Mouse (Mus musculus) hindbrain, embryonic 13.5 days (tissue): Measurements from ENCODE around the gene Kif14. TPM values are rescaled to one million over a fixed set of nuclear protein-coding genes. Genes with fewer than 3 reads are reported as not detected.
A peak's percentile ranks its signal among the peaks of the same experiment; 100 is the strongest.
"Not testable (repeated sequence)": the region's sequence is repeated elsewhere in the genome, so short reads cannot be mapped to it uniquely, and the experiment has no call there.

ENCODE experiments used
- ATAC-seq: fragments of 200-750 bp; cut with Nextera tagmentation; 2 replicates; pipeline ENCODE4 v1.8.0; 2017; ENCODE audit warnings: moderate TSS enrichment; ENCODE audit not compliant: low FRiP score
- H3K27ac ChIP-seq: fragments of 300-500 bp; sonication (generic); 2 replicates; pipeline ENCODE4 v1.5.1; 2015; ENCODE audit warnings: inconsistent platforms, mild to moderate bottlenecking, moderate library complexity
- H3K27me3 ChIP-seq: fragments of 300-500 bp; sonication (generic); 2 replicates; pipeline ENCODE4 v1.6.1; 2015; ENCODE audit warnings: mild to moderate bottlenecking, inconsistent platforms
- H3K36me3 ChIP-seq: fragments of 300-500 bp; sonication (generic); 2 replicates; pipeline ENCODE4 v1.6.1; 2015; ENCODE audit warnings: mild to moderate bottlenecking, inconsistent platforms
- H3K4me1 ChIP-seq: fragments of 300-500 bp; sonication (generic); replicated peaks from 2 replicates; pipeline ENCODE4 v1.6.1; 2015; ENCODE audit warnings: inconsistent platforms
- H3K4me2 ChIP-seq: fragments of 300-500 bp; sonication (generic); 2 replicates; pipeline ENCODE4 v1.6.1; 2015; ENCODE audit warnings: inconsistent platforms, mild to moderate bottlenecking, moderate library complexity
- H3K4me3 ChIP-seq: fragments of 300-500 bp; sonication (generic); 2 replicates; pipeline ENCODE4 v1.5.1; 2015; ENCODE audit warnings: mild to moderate bottlenecking, inconsistent platforms
- H3K9ac ChIP-seq: fragments of 300-500 bp; sonication (generic); 2 replicates; pipeline ENCODE4 v1.6.1; 2015; ENCODE audit warnings: mild to moderate bottlenecking, inconsistent platforms
- H3K9me3 ChIP-seq: fragments of 300-500 bp; sonication (generic); 2 replicates; pipeline ENCODE4 v1.6.1; 2016; ENCODE audit warnings: inconsistent platforms
- WGBS: fragments of 180-500 bp; shearing (Covaris S2); methylation state at CpG from one replicate; pipeline ENCODE4 v1.1.7; 2015; 5-methylcytosine and 5-hydroxymethylcytosine counted together
- polyA plus RNA-seq: library from polyadenylated mRNA; unstranded; fragments of >200 nt; fragmentation: Nextera tagmentation; extraction: Ambion mirVana; gene quantifications from 2 replicates; pipeline ENCODE4 v1.2.1, GENCODE M21; 2015

Gene Kif14
- polyA plus RNA-seq, 1 experiment from 2014 or later, result 1.1 TPM

GRCm38 (mm10) chr1:136541618-136542376 lies 75.7 kb downstream of the Kif14 start:
- WGBS, result 77% methylated on average over 12 of the region's 12 CpGs
- no peaks in the 10 kb centered on the region for H3K36me3 ChIP-seq
- H3K27ac ChIP-seq, result no peak overlapping the region

GRCm38 (mm10) chr1:136543920-136544319 lies 77.8 kb downstream of the Kif14 start:
- H3K36me3 ChIP-seq, result no peaks in the 10 kb centered on the region
- no peak for ATAC-seq
- no peak overlapping the region for H3K4me2 ChIP-seq
- peaks cover 3% of the 10 kb centered on the region; the same call in 1 of the 2 replicates for H3K4me1 ChIP-seq
- H3K4me3 ChIP-seq, result no peak overlapping the region
- 54% methylated on average over 7 of the region's 7 CpGs for WGBS
- H3K27me3 ChIP-seq, result no peaks in the 10 kb centered on the region
- no peak overlapping the region for H3K27ac ChIP-seq
- H3K9ac ChIP-seq, result no peak overlapping the region
- no peaks in the 10 kb centered on the region for H3K9me3 ChIP-seq

More at GRCm38 (mm10) chr1:136541618-136542376, 75.7 kb downstream of the Kif14 start:
- no peaks in the 10 kb centered on the region for H3K27me3 ChIP-seq
- H3K4me1 ChIP-seq, result peaks cover 3% of the 10 kb centered on the region; the same call in 1 of the 2 replicates
- H3K9me3 ChIP-seq, result peaks cover 4% of the 10 kb centered on the region; the same call in 1 of the 2 replicates
- H3K4me2 ChIP-seq, result no peak overlapping the region
- no peak overlapping the region for H3K4me3 ChIP-seq
- 0 out of 2 replicates have a peak overlapping the region, but pooled peaks have one; percentile 21 for H3K9ac ChIP-seq
- no peak for ATAC-seq

GRCm38 (mm10) chr1:136547068-136547467 lies 80.9 kb downstream of the Kif14 start:
- Histone ChIP-seq H3K4me3 (no peak overlapping the region), H3K4me1 (no peaks in the 10 kb centered on the region; the same call in 1 of the 2 replicates), H3K9ac (no peak overlapping the region), H3K27ac (no peak overlapping the region), H3K27me3 (no peaks in the 10 kb centered on the region), H3K9me3 (no peaks in the 10 kb centered on the region), H3K4me2 (no peak overlapping the region), H3K36me3 (no peaks in the 10 kb centered on the region)
- no peak for ATAC-seq
- WGBS, result 91% methylated on average over 2 of the region's 2 CpGs

DNA sequence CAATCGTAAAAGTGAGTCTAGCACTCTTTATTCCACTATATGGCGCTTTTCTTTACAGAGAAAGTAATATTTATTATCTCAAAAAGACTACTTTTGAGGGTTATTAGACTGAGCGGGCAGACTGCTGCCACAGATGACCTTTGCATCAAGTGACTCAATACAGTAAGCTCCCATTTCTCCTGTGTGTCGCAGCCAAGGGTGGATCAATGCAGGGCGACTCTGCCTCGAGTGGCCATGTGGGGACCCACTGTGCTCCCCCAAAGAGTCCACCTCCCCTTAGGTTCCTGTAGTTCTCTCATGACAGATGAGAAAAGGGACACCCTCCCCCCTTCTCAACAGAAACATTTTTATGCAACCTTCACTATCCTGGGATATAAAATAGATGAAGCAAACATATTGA lies 84.1 kb downstream of the Kif14 start:
- WGBS, result 95% methylated on average over 6 of the region's 6 CpGs
- no peak overlapping the region for H3K4me3 ChIP-seq
- H3K4me1 ChIP-seq, result no peaks in the 10 kb centered on the region
- H3K9ac ChIP-seq, result no peak overlapping the region
- H3K4me2 ChIP-seq, result no peak overlapping the region
- no peaks in the 10 kb centered on the region for H3K27me3 ChIP-seq
- ATAC-seq, result no peak
- no peaks in the 10 kb centered on the region for H3K36me3 ChIP-seq
- H3K27ac ChIP-seq, result no peak overlapping the region
- H3K9me3 ChIP-seq, result no peaks in the 10 kb centered on the region

DNA sequence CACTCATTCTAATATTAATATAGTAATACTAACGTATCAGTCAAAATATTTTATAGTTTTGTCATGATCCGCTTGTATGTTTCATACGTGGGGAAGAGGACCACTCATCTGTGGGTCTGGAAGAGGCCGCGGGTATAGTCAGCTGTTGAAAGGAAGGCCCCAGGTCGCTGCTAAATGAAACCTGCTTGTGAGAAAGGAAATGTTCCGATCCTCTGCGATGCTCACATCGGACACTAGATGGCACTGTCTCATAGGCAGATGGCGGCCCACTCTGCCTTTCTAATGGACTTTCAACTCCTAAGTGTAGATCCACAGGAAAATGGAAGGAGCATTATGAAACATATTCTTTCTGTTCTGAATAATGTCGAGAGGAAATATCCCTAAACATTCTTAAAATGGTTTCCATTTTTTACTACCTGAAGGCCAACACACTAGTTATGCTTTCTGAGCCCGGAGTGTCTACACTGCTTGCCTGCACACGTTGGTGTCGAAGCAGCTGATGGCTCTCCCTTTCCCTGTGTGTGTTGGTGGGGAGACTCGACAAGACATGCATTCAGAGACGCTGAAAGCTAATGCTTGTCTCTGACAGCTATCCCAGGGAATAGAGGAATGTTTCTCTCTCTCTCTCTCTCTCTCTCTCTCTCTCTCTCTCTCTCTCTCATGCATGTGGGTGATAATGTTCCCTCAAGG lies 84.9 kb downstream of the Kif14 start:
- Histone ChIP-seq H3K27ac (no peak overlapping the region), H3K36me3 (no peaks in the 10 kb centered on the region), H3K4me3 (no peak overlapping the region), H3K4me1 (0 out of 2 replicates have a peak, but pooled peaks cover 3% of the 10 kb centered on the region), H3K27me3 (no peaks in the 10 kb centered on the region), H3K4me2 (no peak overlapping the region), H3K9ac (no peak overlapping the region), H3K9me3 (no peaks in the 10 kb centered on the region)
- ATAC-seq, result peak; percentile 59
- WGBS, result 26% methylated on average over 16 of the region's 16 CpGs

DNA sequence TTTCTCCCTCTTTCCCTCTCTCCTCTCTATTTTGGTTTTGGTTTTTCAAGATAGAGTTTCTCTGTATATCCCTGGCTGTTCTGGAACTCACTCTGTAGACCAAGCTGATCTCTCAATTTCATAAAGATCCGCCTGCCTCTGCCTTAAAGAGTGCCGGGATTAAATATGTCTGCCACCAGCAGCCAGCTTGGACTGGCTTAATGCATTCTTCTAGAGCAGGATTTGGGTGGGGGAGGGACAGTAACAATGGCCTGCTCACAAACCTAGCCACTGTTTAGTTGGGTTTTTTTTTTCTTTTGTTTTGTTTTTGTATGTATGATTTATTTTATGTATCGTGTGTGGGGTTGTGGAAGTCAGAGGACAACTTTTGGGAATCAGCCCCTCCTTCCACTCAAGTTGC lies 88.5 kb downstream of the Kif14 start:
- no peak overlapping the region for H3K9ac ChIP-seq
- no peaks in the 10 kb centered on the region for H3K36me3 ChIP-seq
- no peak overlapping the region for H3K27ac ChIP-seq
- 85% methylated on average over 3 of the region's 3 CpGs for WGBS
- no peaks in the 10 kb centered on the region for H3K27me3 ChIP-seq
- H3K4me2 ChIP-seq, result no peak overlapping the region
- no peaks in the 10 kb centered on the region for H3K9me3 ChIP-seq
- ATAC-seq, result no peak
- 0 out of 2 replicates have a peak, but pooled peaks cover 5% of the 10 kb centered on the region for H3K4me1 ChIP-seq
- H3K4me3 ChIP-seq, result no peak overlapping the region

GRCm38 (mm10) chr1:136555892-136556291 lies 89.7 kb downstream of the Kif14 start:
- H3K27me3 ChIP-seq, result no peaks in the 10 kb centered on the region
- no peak for ATAC-seq
- no peaks in the 10 kb centered on the region for H3K36me3 ChIP-seq
- H3K4me1 ChIP-seq, result 0 out of 2 replicates have a peak, but pooled peaks cover 7% of the 10 kb centered on the region
- no peak overlapping the region for H3K4me2 ChIP-seq
- no peak overlapping the region for H3K27ac ChIP-seq
- H3K9me3 ChIP-seq, result no peaks in the 10 kb centered on the region
- WGBS, result 46% methylated on average over 7 of the region's 7 CpGs
- no peak overlapping the region for H3K9ac ChIP-seq
- no peak overlapping the region for H3K4me3 ChIP-seq

DNA sequence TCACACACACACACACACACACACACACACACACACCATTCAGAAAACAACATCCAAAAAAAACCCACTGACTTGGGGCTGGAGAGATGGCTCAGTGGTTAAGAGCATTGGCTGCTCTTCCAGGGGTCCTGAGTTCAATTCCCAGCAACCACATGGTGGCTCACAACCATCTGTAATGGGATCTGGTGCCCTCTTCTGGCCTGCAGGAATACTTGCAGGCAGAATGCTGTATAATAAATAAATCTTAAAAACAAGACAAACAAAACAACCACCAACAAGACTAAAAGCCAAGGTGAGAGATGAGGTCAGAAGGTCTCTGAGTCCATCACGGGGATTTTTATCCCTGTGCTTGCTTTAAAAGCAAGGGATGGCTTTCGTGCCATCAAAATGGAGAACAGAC lies 90.5 kb downstream of the Kif14 start:
- WGBS, result 89% methylated on average over 2 of the region's 2 CpGs

DNA sequence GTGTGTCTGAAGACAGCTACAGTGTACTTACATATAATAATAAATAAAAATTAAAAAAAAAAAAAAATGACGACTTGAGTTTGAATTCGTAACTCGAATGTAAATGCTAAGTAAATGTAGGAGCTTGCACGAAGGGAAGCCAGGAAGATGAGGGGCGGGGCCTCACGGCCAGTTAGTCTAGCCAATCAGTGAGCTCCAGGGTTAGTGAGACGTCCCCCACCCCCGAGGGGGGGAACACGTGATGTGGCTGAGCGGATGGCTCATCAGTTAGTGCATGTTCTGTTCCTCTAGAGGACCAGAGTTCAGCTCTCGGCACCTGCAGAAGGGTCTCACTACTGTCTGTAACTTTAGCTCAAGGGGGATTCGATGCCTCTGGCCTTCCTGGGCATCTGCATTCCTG lies 91.3 kb downstream of the Kif14 start:
- Histone ChIP-seq H3K9ac (no peak overlapping the region), H3K4me1 (0 out of 2 replicates have a peak, but pooled peaks cover 7% of the 10 kb centered on the region), H3K4me2 (no peak overlapping the region), H3K36me3 (no peaks in the 10 kb centered on the region), H3K4me3 (no peak overlapping the region), H3K9me3 (no peaks in the 10 kb centered on the region), H3K27ac (no peak overlapping the region), H3K27me3 (no peaks in the 10 kb centered on the region)
- 92% methylated on average over 12 of the region's 12 CpGs for WGBS
- no peak for ATAC-seq

More for the DNA sequence above, 90.5 kb downstream of the Kif14 start:
- not testable (repeated sequence) for H3K27ac ChIP-seq, H3K9me3 ChIP-seq, H3K36me3 ChIP-seq, H3K4me2 ChIP-seq, H3K27me3 ChIP-seq, ATAC-seq, H3K9ac ChIP-seq, H3K4me3 ChIP-seq, H3K4me1 ChIP-seq

DNA sequence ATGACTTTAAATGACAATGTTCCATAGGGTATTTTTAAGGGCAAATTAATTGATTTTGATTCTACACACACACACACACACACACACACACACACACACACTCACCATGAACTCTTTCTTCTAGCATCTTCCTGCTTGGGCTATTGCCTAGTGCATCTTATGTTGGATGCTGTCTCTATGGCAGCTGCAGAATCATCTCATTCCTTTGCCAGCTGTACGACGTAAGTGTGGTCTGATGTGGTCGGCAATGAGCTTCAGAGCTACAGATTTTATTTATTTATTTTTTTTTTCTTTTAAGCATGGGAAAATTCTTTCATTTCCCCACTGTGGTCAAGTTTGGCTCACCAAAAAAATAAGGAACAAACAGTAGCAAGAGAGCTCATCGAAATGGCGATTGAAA lies 92.6 kb downstream of the Kif14 start:
- no peak overlapping the region for H3K9ac ChIP-seq
- H3K27me3 ChIP-seq, result no peaks in the 10 kb centered on the region
- no peak overlapping the region for H3K4me2 ChIP-seq
- H3K9me3 ChIP-seq, result no peaks in the 10 kb centered on the region
- no peak for ATAC-seq
- no peaks in the 10 kb centered on the region for H3K36me3 ChIP-seq
- peaks cover 7% of the 10 kb centered on the region; the same call in 1 of the 2 replicates for H3K4me1 ChIP-seq
- WGBS, result 80% methylated on average over 5 of the region's 5 CpGs
- H3K27ac ChIP-seq, result no peak overlapping the region
- H3K4me3 ChIP-seq, result no peak overlapping the region

DNA sequence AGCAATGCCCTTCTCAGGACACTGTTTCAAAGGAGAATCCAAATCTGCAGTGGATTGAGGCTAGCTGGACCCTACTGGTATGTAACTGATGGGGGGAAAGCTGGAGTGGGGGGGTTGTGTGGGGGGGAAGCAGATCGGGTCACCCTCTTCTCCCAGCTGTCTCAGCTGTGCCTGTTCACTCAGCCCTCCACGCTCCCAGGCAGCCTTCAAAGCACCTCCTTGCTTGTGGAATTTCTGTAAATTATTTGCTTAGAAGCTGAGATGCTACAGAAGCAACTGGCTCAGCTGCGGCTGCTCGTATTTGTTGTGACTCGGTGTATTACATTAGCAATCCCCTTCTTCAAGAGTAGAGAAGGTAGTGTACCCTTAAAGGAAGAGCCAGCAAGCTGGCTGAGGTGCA lies 93.1 kb downstream of the Kif14 start:
- H3K9ac ChIP-seq, result no peak overlapping the region
- no peaks in the 10 kb centered on the region for H3K27me3 ChIP-seq
- H3K9me3 ChIP-seq, result no peaks in the 10 kb centered on the region
- H3K4me1 ChIP-seq, result peaks cover 7% of the 10 kb centered on the region; the same call in 1 of the 2 replicates
- H3K4me3 ChIP-seq, result no peak overlapping the region
- no peak for ATAC-seq
- 58% methylated on average over 5 of the region's 5 CpGs for WGBS
- no peak overlapping the region for H3K4me2 ChIP-seq
- H3K27ac ChIP-seq, result no peak overlapping the region
- no peaks in the 10 kb centered on the region for H3K36me3 ChIP-seq

- H3K4me1 ChIP-seq, result peaks cover 7% of the 10 kb centered on the region; the same call in 1 of the 2 replicates
- no peaks in the 10 kb centered on the region for H3K27me3 ChIP-seq
- WGBS, result 81% methylated on average over 9 of the region's 9 CpGs
- H3K4me2 ChIP-seq, result no peak overlapping the region
- no peaks in the 10 kb centered on the region for H3K36me3 ChIP-seq
- no peak for ATAC-seq
- no peaks in the 10 kb centered on the region for H3K9me3 ChIP-seq
- H3K9ac ChIP-seq, result no peak overlapping the region
- no peak overlapping the region for H3K27ac ChIP-seq
- H3K4me3 ChIP-seq, result no peak overlapping the region
Observed at GRCm38 (mm10) chr1:136559774-136560173, 93.6 kb downstream of the Kif14 start.
